Mouse (Mus musculus): ENCODE results near the gene Itga5. TPM values are rescaled to one million over a fixed set of nuclear protein-coding genes. Genes with fewer than 3 reads are reported as not detected.

The Itga5 gene
- polyA plus RNA-seq, 1 experiment from 2014 or later = 45.5 TPM

Other genes with a start within 250 kb of the Itga5 start
- 17.8 and 18.2 TPM in 2 replicates for gene Smug1, start 199.7 kb downstream of the Itga5 start, polyA plus RNA-seq (2015; fragmentation: Nextera tagmentation; extraction: Ambion mirVana)
- gene Cbx5, start 126.9 kb downstream of the Itga5 start, polyA plus RNA-seq (2015; fragmentation: Nextera tagmentation; extraction: Ambion mirVana) = 86.7 and 98.0 TPM in 2 replicates
- 652 and 741 TPM in 2 replicates for gene Hnrnpa1, start 126.3 kb downstream of the Itga5 start, polyA plus RNA-seq (2015; fragmentation: Nextera tagmentation; extraction: Ambion mirVana)
- 3.5 and 4.9 TPM in 2 replicates for gene Nfe2, start 108.4 kb downstream of the Itga5 start, polyA plus RNA-seq (2015; fragmentation: Nextera tagmentation; extraction: Ambion mirVana)
- 259 and 262 TPM in 2 replicates for gene Copz1, start 94.0 kb downstream of the Itga5 start, polyA plus RNA-seq (2015; fragmentation: Nextera tagmentation; extraction: Ambion mirVana)
- 0.20 and 0.29 TPM in 2 replicates for gene Gpr84, start 56.2 kb downstream of the Itga5 start, polyA plus RNA-seq (2015; fragmentation: Nextera tagmentation; extraction: Ambion mirVana)
- 5.6 TPM in 2 replicates for gene Zfp385a, start 26.7 kb downstream of the Itga5 start, polyA plus RNA-seq (2015; fragmentation: Nextera tagmentation; extraction: Ambion mirVana)
- not detected in 2 replicates for gene Gtsf1, start 63.7 kb upstream of the Itga5 start, polyA plus RNA-seq (2015; fragmentation: Nextera tagmentation; extraction: Ambion mirVana)
- not detected in 2 replicates for gene Gtsf2, start 81.7 kb upstream of the Itga5 start, polyA plus RNA-seq (2015; fragmentation: Nextera tagmentation; extraction: Ambion mirVana)
- gene Nckap1l, start 87.0 kb upstream of the Itga5 start, polyA plus RNA-seq (2015; fragmentation: Nextera tagmentation; extraction: Ambion mirVana) = 3.2 and 3.3 TPM in 2 replicates
- gene Pde1b, start 136.3 kb upstream of the Itga5 start, polyA plus RNA-seq (2015; fragmentation: Nextera tagmentation; extraction: Ambion mirVana) = 5.1 and 6.3 TPM in 2 replicates
- gene Ppp1r1a, start 171.2 kb upstream of the Itga5 start, polyA plus RNA-seq (2015; fragmentation: Nextera tagmentation; extraction: Ambion mirVana) = 9.8 and 10.3 TPM in 2 replicates
- gene Glycam1, start 198.3 kb upstream of the Itga5 start, polyA plus RNA-seq (2015; fragmentation: Nextera tagmentation; extraction: Ambion mirVana) = not detected in 2 replicates

All from intestine, embryonic 15.5 days (tissue).